Mouse (Mus musculus) heart, postnatal 25 days (tissue): ENCODE results near the gene Ambra1. TPM values are rescaled to one million over a fixed set of nuclear protein-coding genes. Genes with fewer than 3 reads are reported as not detected.

Experiments
- DNase-seq: peaks from one replicate; pipeline ENCODE4 v3.0.0; 2022; ENCODE audit warnings: low spot score
- intact Hi-C: fragments of 180-260 bp; cut with DNase I; formaldehyde crosslinking; loops from one replicate; pipeline ENCODE4 v1.15.1; 2025
- total RNA-seq, 2 experiments: library from RNA; stranded (reverse); gene quantifications; 2 replicates each; pipeline ENCODE4 v1.2.3; 2021

The Ambra1 gene
- total RNA-seq, 2 experiments from 2014 or later: 14.5 to 16.8 TPM

DNA sequence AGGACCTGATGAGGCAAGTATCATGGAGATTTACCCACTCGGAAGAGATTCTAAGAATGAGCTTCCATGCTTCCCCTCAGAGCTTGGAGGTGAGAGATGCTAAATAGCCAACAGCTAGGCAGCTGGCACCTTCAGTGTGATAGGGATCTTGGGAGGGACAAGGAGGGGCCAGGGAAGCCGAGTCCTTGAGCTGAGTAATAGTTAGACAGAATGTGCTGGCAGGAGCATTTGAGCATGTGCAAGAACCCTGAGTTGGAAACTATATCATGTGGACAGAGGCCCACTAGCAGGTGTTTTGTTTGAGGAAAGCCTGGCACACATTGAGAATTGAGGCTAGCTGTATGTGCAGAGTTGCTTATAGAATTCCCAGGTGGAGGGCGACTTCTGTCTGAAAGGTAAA is 182.7 kb downstream of the Ambra1 start:
- DNase-seq: no peak
- intact Hi-C loops: no loop called here

DNA sequence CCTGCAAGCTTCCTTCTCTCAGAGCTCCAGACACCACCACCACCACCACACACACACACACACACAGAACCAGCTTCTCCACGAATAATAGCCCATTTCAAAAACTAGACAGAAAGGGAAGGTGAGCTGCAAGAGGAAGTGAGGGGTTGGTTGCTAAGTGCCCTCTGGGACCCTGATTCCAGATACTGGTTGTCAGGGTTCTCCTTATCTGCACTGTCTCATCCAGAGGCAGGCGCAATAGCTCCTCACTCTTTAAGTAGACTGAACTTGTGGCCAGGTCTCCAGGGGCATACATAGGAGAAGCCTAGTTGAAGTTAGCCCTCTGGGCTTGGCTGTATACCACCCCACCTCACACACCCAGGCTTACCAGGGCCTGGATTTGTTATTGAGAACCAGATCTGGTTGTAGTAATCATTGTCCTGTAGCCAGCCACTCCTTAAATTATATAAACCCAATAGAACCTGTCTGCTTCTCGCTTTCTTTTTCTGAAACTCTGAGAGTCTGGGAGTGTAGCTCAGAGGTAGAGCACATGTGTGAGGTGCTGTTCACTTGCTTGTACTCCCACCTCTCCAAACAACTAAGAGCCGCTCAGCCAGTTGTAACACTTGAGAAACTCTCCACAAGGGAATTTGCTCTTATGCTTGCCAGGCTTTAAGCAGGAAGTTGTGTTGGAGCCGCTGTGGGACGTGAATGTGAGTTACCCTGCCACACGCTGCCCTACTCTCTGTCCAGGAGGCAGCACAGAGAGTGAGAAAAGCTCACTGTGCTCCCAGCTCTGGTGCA is 183.6 kb downstream of the Ambra1 start:
- intact Hi-C loops: no loop called here
- no peak for DNase-seq

DNA sequence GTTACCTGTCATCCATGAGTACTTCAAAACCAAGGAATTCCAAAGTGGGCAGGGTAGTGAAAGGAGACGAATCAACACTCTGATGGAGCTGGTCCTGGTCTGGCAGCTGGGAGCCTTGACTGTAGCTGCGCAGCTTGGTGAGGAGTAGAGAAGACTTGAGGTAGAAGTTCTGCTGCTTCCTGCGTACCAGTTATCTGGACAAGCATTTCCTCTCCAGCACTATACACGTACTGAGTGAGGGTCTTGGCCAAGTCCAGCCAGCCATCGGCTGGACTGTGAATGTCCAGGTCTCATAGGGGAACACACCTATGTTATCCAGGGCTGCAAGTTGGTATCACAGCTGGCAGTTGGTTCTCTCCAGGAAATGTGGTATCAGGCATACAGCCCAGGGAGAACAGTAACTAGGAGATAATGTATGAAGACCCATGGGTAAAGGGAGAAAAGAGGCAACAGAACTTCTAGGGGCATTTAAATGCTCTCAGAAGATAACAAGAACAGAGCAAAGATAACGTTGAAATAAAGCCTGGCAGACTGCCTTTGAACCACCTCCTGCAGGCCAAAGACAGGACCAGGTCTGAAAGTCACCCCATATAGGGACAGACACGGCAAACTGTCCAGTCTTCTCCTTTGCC is 186.5 kb downstream of the Ambra1 start:
- intact Hi-C loops: no loop called here
- DNase-seq: no peak

GRCm38 (mm10) chr2:91917096-91917495 is 187.2 kb downstream of the Ambra1 start:
- DNase-seq: no peak
- intact Hi-C loops: no loop called here

DNA sequence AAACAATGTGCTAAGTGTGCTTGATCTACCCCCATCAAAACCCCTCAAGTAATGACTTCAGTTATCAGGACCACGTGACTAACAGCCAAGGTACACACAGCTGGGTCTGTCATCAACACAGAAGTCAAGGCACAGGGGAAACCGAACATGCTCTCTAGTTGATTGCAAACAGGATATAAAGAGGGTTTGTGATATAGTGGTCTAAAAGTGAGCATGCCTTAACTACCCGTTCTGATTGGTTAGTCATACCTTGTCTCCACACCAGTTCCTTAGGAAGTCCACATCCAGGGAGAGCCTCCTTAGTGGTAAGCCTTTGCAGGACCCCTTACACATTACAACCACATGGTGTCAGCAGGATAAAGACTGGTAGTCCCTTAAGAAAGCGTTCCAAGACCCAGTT is 190.2 kb downstream of the Ambra1 start:
- intact Hi-C loops: loop anchor here (10.0 kb wide), 1 partner anchor 315 kb away; no protein-coding TSS in a partner anchor
- no peak for DNase-seq

DNA sequence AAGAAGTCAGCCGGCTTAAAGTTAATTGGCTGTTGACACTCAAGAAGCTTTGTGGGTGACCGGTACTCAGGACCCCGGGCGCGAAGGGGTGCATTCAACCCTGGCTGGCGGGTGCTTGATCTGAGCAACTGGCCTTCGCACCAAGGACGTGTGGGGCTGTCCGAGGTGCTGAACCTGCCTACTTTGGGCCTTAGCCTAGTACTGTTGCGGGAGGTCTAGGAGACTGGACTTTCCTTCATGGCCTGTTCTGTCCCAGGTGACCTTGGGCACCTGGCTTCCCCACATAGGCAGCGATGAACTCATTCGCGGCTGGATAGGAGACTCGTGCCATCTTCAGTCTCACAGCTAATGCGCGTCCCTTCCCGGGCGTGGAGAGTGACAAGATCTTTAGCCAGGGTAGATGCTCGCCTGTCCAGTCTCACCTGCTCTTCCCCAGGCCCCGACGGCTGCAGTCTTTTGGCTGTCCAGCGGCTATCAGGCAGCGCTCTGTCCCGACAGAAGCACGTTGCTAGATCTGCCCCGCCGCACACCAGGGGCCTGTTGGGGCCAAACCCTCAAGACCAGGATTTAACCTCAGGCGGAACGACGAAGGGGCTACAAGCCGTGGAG is 191.4 kb downstream of the Ambra1 start:
- intact Hi-C loops: loop anchor here (10.0 kb wide), 1 partner anchor 316 kb away; no protein-coding TSS in a partner anchor
- DNase-seq: no peak

DNA sequence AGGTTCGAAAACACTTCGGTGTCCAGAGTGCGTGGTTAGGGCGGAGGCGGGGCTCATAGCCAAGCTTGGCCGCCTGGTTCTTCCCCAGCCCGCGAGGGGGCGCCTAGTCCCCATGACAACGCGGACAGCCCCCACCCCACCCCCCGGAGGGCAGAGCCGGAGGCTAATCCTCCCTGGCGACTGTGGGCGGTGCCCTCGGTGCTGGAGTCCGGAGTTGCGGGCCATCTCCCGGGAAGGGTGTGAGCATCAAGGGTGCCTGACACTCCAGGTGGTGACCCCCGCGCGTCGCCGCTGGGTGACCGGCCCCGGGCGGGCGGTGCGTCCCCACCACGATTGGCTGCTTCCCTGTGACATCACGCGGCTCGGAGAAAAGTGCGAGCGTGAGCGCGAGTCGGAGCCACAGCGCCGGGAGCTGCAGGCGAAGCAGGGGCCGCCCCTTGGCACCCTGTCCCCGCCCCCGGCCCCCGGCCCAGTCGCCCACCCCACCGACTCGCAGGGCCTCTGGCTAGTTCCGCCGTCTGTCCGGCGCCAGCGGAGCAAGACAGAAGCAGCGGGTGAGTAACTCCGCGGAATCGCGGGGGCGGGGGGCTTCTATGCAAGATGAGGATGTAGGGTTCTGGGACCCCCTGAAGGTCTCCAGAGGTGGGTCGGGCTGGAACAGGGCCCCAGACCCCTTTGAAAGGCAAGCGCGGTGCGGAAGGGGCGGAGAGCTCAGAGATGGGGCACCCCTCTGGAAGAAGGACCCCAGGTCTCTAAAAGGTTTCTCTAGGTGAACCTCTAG is 192.0 kb downstream of the Ambra1 start:
- DNase-seq: no peak
- intact Hi-C loops: loop anchor here (10.0 kb wide), 1 partner anchor 317 kb away; no protein-coding TSS in a partner anchor

DNA sequence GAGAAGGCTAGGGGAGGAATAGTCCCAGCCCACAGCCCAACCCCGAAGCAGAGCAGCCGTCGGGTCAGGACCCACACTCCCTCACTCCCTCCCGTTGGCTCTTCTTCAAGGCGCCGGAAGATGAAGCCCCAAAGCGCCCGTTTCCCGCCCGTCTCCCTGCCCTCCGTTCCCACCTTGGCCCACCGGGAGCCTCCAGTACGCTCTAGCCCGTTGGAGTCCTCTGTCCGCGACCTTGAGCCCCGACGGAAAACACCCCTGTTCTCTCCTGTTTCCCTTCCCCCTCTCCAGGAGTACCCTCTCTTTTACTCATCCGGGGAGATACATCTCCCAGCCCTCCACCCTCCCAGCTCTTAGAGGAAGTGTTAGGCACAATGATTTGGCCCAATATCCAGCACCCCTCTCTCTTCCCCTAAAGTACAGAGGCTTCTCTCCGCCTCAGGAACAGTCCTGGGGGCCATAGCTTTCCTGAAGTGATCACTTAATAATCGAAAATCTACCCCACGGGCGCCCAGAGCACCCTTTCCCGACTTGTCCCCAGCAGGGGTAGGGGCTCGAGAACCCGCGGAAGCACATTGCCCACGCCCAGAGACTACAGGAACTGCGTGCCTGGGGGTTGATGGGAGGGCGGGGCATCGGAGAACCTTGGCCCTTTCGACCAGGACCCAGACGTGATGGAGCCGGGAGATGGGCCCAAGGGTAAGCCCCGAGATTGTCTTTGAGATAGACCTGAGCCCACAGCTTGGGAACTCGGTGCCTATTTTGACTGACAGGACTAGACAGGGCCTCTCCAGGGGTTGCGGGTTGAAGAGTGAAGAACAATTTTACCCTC is 192.9 kb downstream of the Ambra1 start:
- no peak for DNase-seq
- intact Hi-C loops: loop anchor here (10.0 kb wide), 1 partner anchor 318 kb away; no protein-coding TSS in a partner anchor

GRCm38 (mm10) chr2:91923415-91924337 is 193.7 kb downstream of the Ambra1 start:
- DNase-seq: no peak
- intact Hi-C loops: loop anchor here (2.0 to 10.0 kb wide), 2 partner anchors 145 to 319 kb away; no protein-coding TSS in a partner anchor

DNA sequence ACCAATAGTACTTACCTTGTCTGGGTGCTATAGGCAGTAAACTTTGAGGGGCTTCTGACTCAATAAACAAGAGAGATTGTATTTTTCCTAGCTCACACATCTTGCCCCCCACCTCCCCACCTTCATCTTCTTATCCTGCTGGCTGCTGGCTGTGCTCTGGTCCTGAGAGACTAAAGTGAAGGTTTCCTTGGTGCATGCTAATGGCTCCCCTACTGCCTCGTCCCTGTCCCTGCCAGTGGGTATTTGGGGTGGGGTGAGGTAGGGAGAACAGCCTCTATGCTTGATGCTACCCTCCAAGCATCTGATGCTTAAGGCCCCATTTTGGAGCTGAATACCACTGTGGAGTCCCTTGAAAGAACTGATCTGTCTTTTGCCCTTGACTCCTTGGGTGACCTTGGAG is 194.8 kb downstream of the Ambra1 start:
- intact Hi-C loops: loop anchor here (2.0 to 10.0 kb wide), 3 partner anchors 133 to 320 kb away; no protein-coding TSS in a partner anchor
- DNase-seq: no peak

GRCm38 (mm10) chr2:91925442-91925841 is 195.5 kb downstream of the Ambra1 start:
- intact Hi-C loops: loop anchor here (2.0 to 10.0 kb wide), 3 partner anchors 132 to 321 kb away; no protein-coding TSS in a partner anchor
- no peak for DNase-seq

GRCm38 (mm10) chr2:91926949-91927348 is 197.0 kb downstream of the Ambra1 start, which contains the start of gene Chrm4:
Gene Chrm4 (plus strand): TSS chr2:91927249.
- intact Hi-C loops: loop anchor here (5.0 to 10.0 kb wide), 2 partner anchors 130 to 322 kb away; no protein-coding TSS in a partner anchor
- DNase-seq: no peak

GRCm38 (mm10) chr2:91927826-91928533 is 198.0 kb downstream of the Ambra1 start:
- intact Hi-C loops: loop anchor here (5.0 to 10.0 kb wide), 2 partner anchors 129 to 323 kb away; no protein-coding TSS in a partner anchor
- DNase-seq: no peak

GRCm38 (mm10) chr2:91928534-91929350 is 198.8 kb downstream of the Ambra1 start:
- intact Hi-C loops: loop anchor here (5.0 to 10.0 kb wide), 2 partner anchors 129 to 324 kb away; no protein-coding TSS in a partner anchor

GRCm38 (mm10) chr2:91929455-91929854 is 199.5 kb downstream of the Ambra1 start:
- intact Hi-C loops: loop anchor here (5.0 to 10.0 kb wide), 2 partner anchors 128 to 325 kb away; no protein-coding TSS in a partner anchor
- DNase-seq: no peak

More at GRCm38 (mm10) chr2:91928534-91929350, 198.8 kb downstream of the Ambra1 start:
- DNase-seq: no peak

DNA sequence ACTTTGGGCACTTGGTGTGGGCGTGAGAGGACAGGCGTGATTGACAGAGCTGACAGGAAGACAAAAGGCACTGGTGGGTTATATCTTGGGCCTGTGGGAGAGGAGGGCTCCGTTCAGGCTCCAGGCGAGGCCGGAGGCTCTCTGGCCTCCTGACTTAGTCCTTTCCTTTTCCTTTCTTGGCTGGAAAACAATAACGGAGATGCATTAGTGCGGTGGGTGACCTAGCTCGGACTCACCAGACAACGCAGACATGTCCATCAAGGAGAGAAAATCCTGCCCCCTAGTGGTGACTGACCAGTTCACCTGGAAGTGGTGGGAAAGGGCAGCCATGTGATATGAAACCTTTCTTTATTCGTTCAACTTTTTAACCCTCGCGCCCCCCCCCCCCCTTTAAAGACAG is 200.0 kb downstream of the Ambra1 start:
- intact Hi-C loops: loop anchor here (5.0 to 10.0 kb wide), 2 partner anchors 127 to 325 kb away; no protein-coding TSS in a partner anchor
- DNase-seq: no peak
